ENCODE assay signal across 24 mouse cellular contexts in the genomic region with DNA sequence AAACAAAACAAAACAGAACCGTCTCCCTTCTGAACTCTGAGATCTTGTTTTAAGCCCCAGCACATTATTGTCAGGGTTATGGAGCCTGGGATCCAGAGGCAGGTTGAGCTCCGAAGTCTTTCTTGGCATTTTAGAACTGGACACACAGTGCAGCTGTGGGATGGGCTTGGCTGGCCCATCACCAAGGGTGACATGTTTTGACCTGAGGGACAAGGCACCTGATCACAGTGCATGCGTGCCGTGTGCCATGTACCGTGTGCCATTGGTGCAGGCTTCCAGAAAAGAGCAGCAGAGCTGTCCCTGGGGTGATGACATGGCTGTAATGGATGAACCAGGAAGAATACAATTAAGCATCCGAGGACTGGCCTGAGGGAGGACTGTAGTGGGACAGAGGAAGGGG. TPM values are rescaled to one million over a fixed set of nuclear protein-coding genes. Genes with fewer than 3 reads are reported as not detected.
DNase-seq lines count a peak whose midpoint lies in the region; ATAC-seq and TF ChIP-seq lines count a peak whose summit lies in the region.
"Had no signal": no experiment of that assay in that cellular context is flagged by ENCODE, and none has a peak within 500 bp of the region (broad histone marks: within the 10 kb centered on the region; RNA-seq: fewer than 3 reads in every experiment).

No protein-coding gene starts in this region.

- peaks cover 6% of the 10 kb centered on the region; the same call in 1 of the 2 replicates for H3K4me1 ChIP-seq in kidney, adult 2 months (ENCODE audit: control insufficient read depth, insufficient read depth, low read length)
- 0 out of 2 replicates have a peak, but pooled peaks cover 3% of the 10 kb centered on the region for H3K4me1 ChIP-seq in limb, embryonic 15.5 days
- no peaks in the 10 kb centered on the region for H3K4me1 ChIP-seq in limb, embryonic 10.5 days
- peaks cover 11% of the 10 kb centered on the region; the same call in 1 of the 2 replicates for H3K4me1 ChIP-seq in liver, postnatal 0 days (ENCODE audit: insufficient read depth)
- H3K4me1 ChIP-seq: embryonic facial prominence, embryonic 10.5 days; embryonic facial prominence, embryonic 12.5 days; forebrain, embryonic 13.5 days; forebrain, embryonic 15.5 days had no signal

- H3K4me2 ChIP-seq in limb, embryonic 15.5 days, result no peak overlapping the region
- H3K4me2 ChIP-seq in liver, postnatal 0 days (ENCODE audit: low read depth, low read length), result no peak overlapping the region
- H3K4me2 ChIP-seq: embryonic facial prominence, embryonic 12.5 days; forebrain, embryonic 13.5 days; forebrain, embryonic 15.5 days had no signal

- peak; percentile 49 for DNase-seq in kidney, adult 2 months
- no peak for DNase-seq in kidney, adult 11 months
- no peak for DNase-seq in limb, embryonic 10.5 days (ENCODE audit: low spot score)
- DNase-seq in liver, postnatal 0 days, result peak; percentile 43
- DNase-seq in liver, result no peak
- DNase-seq: adrenal gland, adult 8-10 months; adrenal gland, postnatal 14 days; adrenal gland, postnatal 36 days; B cell, adult 2 months; cerebellum, adult 11-12 months; cerebellum, adult 2 months; cerebellum, adult 9-10 months; cerebellum, postnatal 10 days; cerebellum, postnatal 25 days had no signal

- TF ChIP-seq EP300 in liver, postnatal 0 days (IDR thresholded peaks at IDR 0.05; ENCODE audit: low read depth), result no peak

- ATAC-seq in limb, embryonic 15.5 days (ENCODE audit: insufficient number of reproducible peaks, low FRiP score, low TSS enrichment, low read depth), result peak; percentile 40; the same call in 1 of the 2 replicates
- ATAC-seq in liver, postnatal 0 days, result peak; percentile 60
- ATAC-seq: activated CD4-positive, CD25-positive, alpha-beta regulatory T cell, adult 4 months; CD4-positive, CD25-positive, alpha-beta regulatory T cell, adult 4 months; forebrain, embryonic 13.5 days; forebrain, embryonic 15.5 days; Patski had no signal

- no peak overlapping the region for H3K4me3 ChIP-seq in kidney, adult 2 months (ENCODE audit: insufficient read depth, low read depth, low read length)
- no peak overlapping the region for H3K4me3 ChIP-seq in limb, embryonic 15.5 days
- no peak overlapping the region for H3K4me3 ChIP-seq in limb, embryonic 10.5 days
- H3K4me3 ChIP-seq in liver, postnatal 0 days (ENCODE audit: low read depth, low read length), result no peak overlapping the region
- H3K4me3 ChIP-seq: embryonic facial prominence, embryonic 10.5 days; embryonic facial prominence, embryonic 12.5 days; forebrain, embryonic 13.5 days; forebrain, embryonic 15.5 days had no signal

- no peak overlapping the region for H3K27ac ChIP-seq in kidney, adult 2 months (ENCODE audit: insufficient read depth, low read depth, low read length)
- H3K27ac ChIP-seq in limb, embryonic 15.5 days, result no peak overlapping the region
- H3K27ac ChIP-seq in limb, embryonic 10.5 days, result no peak overlapping the region
- peak overlapping the region; percentile 59 for H3K27ac ChIP-seq in liver, postnatal 0 days (ENCODE audit: low read depth)
- H3K27ac ChIP-seq: embryonic facial prominence, embryonic 10.5 days; embryonic facial prominence, embryonic 12.5 days; forebrain, embryonic 13.5 days; forebrain, embryonic 15.5 days had no signal

- H3K9me3 ChIP-seq in limb, embryonic 15.5 days, result no peaks in the 10 kb centered on the region
- H3K9me3 ChIP-seq in limb, embryonic 10.5 days (replicated peaks), result no peaks in the 10 kb centered on the region
- no peaks in the 10 kb centered on the region for H3K9me3 ChIP-seq in liver, postnatal 0 days (ENCODE audit: low read length)
- H3K9me3 ChIP-seq: embryonic facial prominence, embryonic 12.5 days; forebrain, embryonic 15.5 days had no signal

- H3K9ac ChIP-seq in limb, embryonic 15.5 days, result no peak overlapping the region
- no peak overlapping the region for H3K9ac ChIP-seq in liver, postnatal 0 days (replicated peaks)
- H3K9ac ChIP-seq: embryonic facial prominence, embryonic 12.5 days; forebrain, embryonic 13.5 days; forebrain, embryonic 15.5 days had no signal

- TF ChIP-seq CTCF in kidney, adult 2 months (conservative IDR thresholded peaks at IDR 0.05; ENCODE audit: insufficient read depth, insufficient read length, low read depth, low read length), result no peak
- TF ChIP-seq CTCF in liver, postnatal 0 days (IDR thresholded peaks at IDR 0.05; ENCODE audit: low read depth), result no peak

- TF ChIP-seq POLR2A in kidney, adult 2 months (IDR thresholded peaks at IDR 0.05; ENCODE audit: low read depth, low read length), result no peak

- H3K27me3 ChIP-seq in kidney, adult 2 months (replicated peaks; ENCODE audit: control insufficient read depth, insufficient read depth, low read length), result no peaks in the 10 kb centered on the region
- H3K27me3 ChIP-seq in limb, embryonic 15.5 days, result no peaks in the 10 kb centered on the region
- no peaks in the 10 kb centered on the region for H3K27me3 ChIP-seq in limb, embryonic 10.5 days (ENCODE audit: low read depth, poor library complexity, severe bottlenecking)
- no peaks in the 10 kb centered on the region for H3K27me3 ChIP-seq in liver, postnatal 0 days (ENCODE audit: insufficient read depth, low read length)
- H3K27me3 ChIP-seq: CH12.LX; embryonic facial prominence, embryonic 12.5 days; forebrain, embryonic 13.5 days; forebrain, embryonic 15.5 days; Patski had no signal

- WGBS in kidney, adult 2 months, result 60% methylated on average over 6 of the region's 6 CpGs
- 78% methylated on average over 6 of the region's 6 CpGs for WGBS in limb, embryonic 15.5 days
- WGBS in limb, embryonic 10.5 days, result 79% methylated on average over 6 of the region's 6 CpGs
- 66% methylated on average over 6 of the region's 6 CpGs for WGBS in liver, postnatal 0 days (ENCODE audit: insufficient replicate concordance)

- H3K36me3 ChIP-seq in kidney, adult 2 months (ENCODE audit: control insufficient read depth, insufficient read depth, low read length), result no peaks in the 10 kb centered on the region; the same call in 1 of the 2 replicates
- peaks cover 31% of the 10 kb centered on the region for H3K36me3 ChIP-seq in limb, embryonic 15.5 days
- H3K36me3 ChIP-seq in limb, embryonic 10.5 days, result peaks cover 21% of the 10 kb centered on the region; the same call in 1 of the 2 replicates
- 0 out of 2 replicates have a peak, but pooled peaks cover 4% of the 10 kb centered on the region for H3K36me3 ChIP-seq in liver, postnatal 0 days (replicated peaks; ENCODE audit: insufficient read depth, low read length)
- H3K36me3 ChIP-seq: embryonic facial prominence, embryonic 10.5 days; forebrain, embryonic 15.5 days; G1E had no signal

RNA-seq across cellular contexts. Expression of a gene that starts 29.6 kb away (rescaled TPM):
- 34.3 and 39.2 TPM in 2 replicates for polyA plus RNA-seq in kidney, adult 2 months (2012; rRNA removed)
- polyA plus RNA-seq in limb, embryonic 15.5 days (2015; fragmentation: Nextera tagmentation; extraction: Ambion mirVana), result 27.2 and 28.9 TPM in 2 replicates
- 6.3 and 11.9 TPM in 2 replicates for polyA plus RNA-seq in limb, embryonic 10.5 days (2016; fragmentation: Nextera tagmentation; extraction: Ambion mirVana)
- polyA plus RNA-seq in liver, postnatal 0 days (2015; fragmentation: Nextera tagmentation; extraction: Ambion mirVana), result 40.0 and 46.7 TPM in 2 replicates
- polyA plus RNA-seq: activated CD4-positive, CD25-positive, alpha-beta regulatory T cell, adult 4 months; CD4-positive, CD25-positive, alpha-beta regulatory T cell, adult 4 months; G1E had no signal

Comparison
In these comparisons a context has a peak if more than half of its experiments do, and no peak if none do; other contexts are left out.
1. DNase-seq: peak in kidney, adult 2 months (single experiment) and liver, postnatal 0 days (single experiment); none in kidney, adult 11 months (single experiment), limb, embryonic 10.5 days (single experiment) and liver (single experiment).